Mouse (Mus musculus): ENCODE measurements around the gene D8Ertd738e. TPM values are rescaled to one million over a fixed set of nuclear protein-coding genes. Genes with fewer than 3 reads are reported as not detected.

D8Ertd738e gene
- polyA plus RNA-seq, 1 experiment from 2014 or later = 268 TPM

- Histone ChIP-seq H3K4me3 (peak within 1 kb of the TSS; percentile 68), H3K27me3 (no peaks in the 10 kb centered on the region), H3K9me3 (no peaks in the 10 kb centered on the region), H3K4me1 (peaks cover 10% of the 10 kb centered on the region), H3K9ac (replicated peaks) (peak within 1 kb of the TSS; percentile 75), H3K36me3 (peaks cover 20% of the 10 kb centered on the region), H3K27ac (replicated peaks) (peak within 1 kb of the TSS; percentile 69), H3K4me2 (replicated peaks) (peak within 1 kb of the TSS; percentile 88)
- under 1% methylated on average over 43 of the region's 44 CpGs for WGBS
- ATAC-seq (ENCODE audit: low FRiP score, low read depth) = peak; percentile 99
Measured at GRCm38 (mm10) chr8:84269950-84270773, 20.6 kb upstream of the D8Ertd738e start, which contains the start of gene Ccdc130. TSS of gene Ccdc130 (minus strand) at chr8:84270380.

- H3K36me3 ChIP-seq = peaks cover 80% of the 10 kb centered on the region
- no peaks in the 10 kb centered on the region for H3K27me3 ChIP-seq
- H3K9ac ChIP-seq (replicated peaks) = no peak overlapping the region
- H3K4me2 ChIP-seq (replicated peaks) = no peak overlapping the region
- no peaks in the 10 kb centered on the region for H3K9me3 ChIP-seq
- H3K4me1 ChIP-seq = peaks cover 12% of the 10 kb centered on the region
- no peak overlapping the region for H3K27ac ChIP-seq (replicated peaks)
- ATAC-seq (ENCODE audit: low FRiP score, low read depth) = no peak
- H3K4me3 ChIP-seq = no peak overlapping the region
- 94% methylated on average over 4 of the region's 4 CpGs for WGBS
Measured at GRCm38 (mm10) chr8:84261098-84261497, 11.6 kb upstream of the D8Ertd738e start.

GRCm38 (mm10) chr8:84256822-84257610 lies 7.5 kb upstream of the D8Ertd738e start, which contains the start of gene Mri1:
TSS of gene Mri1 (minus strand) at chr8:84257326.
- Histone ChIP-seq H3K4me3 (peak within 1 kb of the TSS; percentile 85), H3K9me3 (no peaks in the 10 kb centered on the region), H3K27ac (replicated peaks) (peak within 1 kb of the TSS; percentile 91), H3K36me3 (peaks cover 73% of the 10 kb centered on the region), H3K27me3 (no peaks in the 10 kb centered on the region), H3K4me1 (peaks cover 15% of the 10 kb centered on the region), H3K9ac (replicated peaks) (peak within 1 kb of the TSS; percentile 77), H3K4me2 (replicated peaks) (peak within 1 kb of the TSS; percentile 91)
- under 1% methylated on average over 61 of the region's 64 CpGs for WGBS
- ATAC-seq (ENCODE audit: low FRiP score, low read depth) = peak; percentile 90

- peaks cover 15% of the 10 kb centered on the region for H3K4me1 ChIP-seq
- peak overlapping the region; percentile 77 for H3K9ac ChIP-seq (replicated peaks)
- H3K27me3 ChIP-seq = no peaks in the 10 kb centered on the region
- H3K4me2 ChIP-seq (replicated peaks) = peak overlapping the region; percentile 91
- 18% methylated on average over 6 of the region's 6 CpGs for WGBS
- ATAC-seq (ENCODE audit: low FRiP score, low read depth) = peak; percentile 14; the same call in 1 of the 2 replicates
- H3K4me3 ChIP-seq = peak overlapping the region; percentile 85
- H3K9me3 ChIP-seq = no peaks in the 10 kb centered on the region
- peak overlapping the region; percentile 91 for H3K27ac ChIP-seq (replicated peaks)
- H3K36me3 ChIP-seq = peaks cover 73% of the 10 kb centered on the region
Measured at GRCm38 (mm10) chr8:84256458-84256821, 6.9 kb upstream of the D8Ertd738e start.

- H3K36me3 ChIP-seq = peaks cover 73% of the 10 kb centered on the region
- H3K4me2 ChIP-seq (replicated peaks) = peak overlapping the region; percentile 91
- H3K9me3 ChIP-seq = no peaks in the 10 kb centered on the region
- 0 out of 2 replicates have a peak overlapping the region, but pooled peaks have one; percentile 91 for H3K27ac ChIP-seq (replicated peaks)
- 78% methylated on average over 3 of the region's 3 CpGs for WGBS
- H3K4me3 ChIP-seq = peak overlapping the region; percentile 85
- H3K4me1 ChIP-seq = peaks cover 15% of the 10 kb centered on the region
- ATAC-seq (ENCODE audit: low FRiP score, low read depth) = no peak
- H3K9ac ChIP-seq (replicated peaks) = peak overlapping the region; percentile 77; the same call in 1 of the 2 replicates
- no peaks in the 10 kb centered on the region for H3K27me3 ChIP-seq
Measured at GRCm38 (mm10) chr8:84255858-84256257, 6.3 kb upstream of the D8Ertd738e start.

- peaks cover 34% of the 10 kb centered on the region for H3K36me3 ChIP-seq
- H3K9me3 ChIP-seq = no peaks in the 10 kb centered on the region
- WGBS = 88% methylated on average over 2 of the region's 2 CpGs
- no peak overlapping the region for H3K27ac ChIP-seq (replicated peaks)
- H3K4me1 ChIP-seq = no peaks in the 10 kb centered on the region; the same call in 1 of the 2 replicates
- H3K9ac ChIP-seq (replicated peaks) = no peak overlapping the region
- no peak overlapping the region for H3K4me3 ChIP-seq
- no peak for ATAC-seq (ENCODE audit: low FRiP score, low read depth)
- H3K4me2 ChIP-seq (replicated peaks) = no peak overlapping the region
- no peaks in the 10 kb centered on the region for H3K27me3 ChIP-seq
Measured at GRCm38 (mm10) chr8:84241821-84242220, 7.7 kb downstream of the D8Ertd738e start.

GRCm38 (mm10) chr8:84241167-84241566 lies 8.4 kb downstream of the D8Ertd738e start:
- Histone ChIP-seq H3K4me2 (replicated peaks) (no peak overlapping the region), H3K36me3 (peaks cover 28% of the 10 kb centered on the region), H3K27ac (replicated peaks) (no peak overlapping the region), H3K9ac (replicated peaks) (no peak overlapping the region), H3K4me1 (peaks cover 3% of the 10 kb centered on the region), H3K27me3 (no peaks in the 10 kb centered on the region), H3K9me3 (no peaks in the 10 kb centered on the region), H3K4me3 (no peak overlapping the region)
- no peak for ATAC-seq (ENCODE audit: low FRiP score, low read depth)
- 70% methylated on average over 6 of the region's 6 CpGs for WGBS

GRCm38 (mm10) chr8:84237542-84238229 lies 11.8 kb downstream of the D8Ertd738e start:
- Histone ChIP-seq H3K4me3 (peak overlapping the region; percentile 91), H3K4me2 (replicated peaks) (peak overlapping the region; percentile 61), H3K27ac (replicated peaks) (peak overlapping the region; percentile 81), H3K9me3 (no peaks in the 10 kb centered on the region), H3K36me3 (peaks cover 23% of the 10 kb centered on the region), H3K27me3 (no peaks in the 10 kb centered on the region), H3K9ac (replicated peaks) (peak overlapping the region; percentile 64), H3K4me1 (peaks cover 28% of the 10 kb centered on the region)
- ATAC-seq (ENCODE audit: low FRiP score, low read depth) = no peak; the same call in 1 of the 2 replicates
- 20% methylated on average over 19 of the region's 19 CpGs for WGBS

- H3K9ac ChIP-seq (replicated peaks) = peak within 1 kb of the TSS; percentile 95
- peak within 1 kb of the TSS; percentile 81 for H3K27ac ChIP-seq (replicated peaks)
- no peaks in the 10 kb centered on the region for H3K9me3 ChIP-seq
- H3K4me2 ChIP-seq (replicated peaks) = peak within 1 kb of the TSS; percentile 72
- H3K4me1 ChIP-seq = peaks cover 28% of the 10 kb centered on the region
- ATAC-seq (ENCODE audit: low FRiP score, low read depth) = peak; percentile 98
- 0% methylated on average over 35 of the region's 35 CpGs for WGBS
- H3K36me3 ChIP-seq = peaks cover 30% of the 10 kb centered on the region
- H3K27me3 ChIP-seq = no peaks in the 10 kb centered on the region
- H3K4me3 ChIP-seq = peak within 1 kb of the TSS; percentile 91
Measured at GRCm38 (mm10) chr8:84236998-84237473, 12.5 kb downstream of the D8Ertd738e start, which contains the start of gene Zswim4. TSS of gene Zswim4 (minus strand) at chr8:84237055.

- Histone ChIP-seq H3K4me1 (peaks cover 28% of the 10 kb centered on the region), H3K4me2 (replicated peaks) (peak overlapping the region; percentile 72), H3K9ac (replicated peaks) (peak overlapping the region; percentile 95), H3K4me3 (peak overlapping the region; percentile 91), H3K36me3 (peaks cover 35% of the 10 kb centered on the region), H3K27ac (replicated peaks) (peak overlapping the region; percentile 67), H3K27me3 (no peaks in the 10 kb centered on the region), H3K9me3 (no peaks in the 10 kb centered on the region)
- ATAC-seq (ENCODE audit: low FRiP score, low read depth) = no peak
- WGBS = under 1% methylated on average over 30 of the region's 30 CpGs
Measured at GRCm38 (mm10) chr8:84236410-84236997, 13.0 kb downstream of the D8Ertd738e start.

All from midbrain, embryonic 12.5 days (tissue).